Mouse (Mus musculus): ENCODE measurements at regions not wholly inside any gene's neighbourhood (a gene's known extent, or its start where the extent isn't known, plus 50 kb on each side); places are given as distances from the start of the nearest gene placed in this dataset.
"Not testable (repeated sequence)": the region's sequence is repeated elsewhere in the genome, so short reads cannot be mapped to it uniquely, and the experiment has no call there.

DNA sequence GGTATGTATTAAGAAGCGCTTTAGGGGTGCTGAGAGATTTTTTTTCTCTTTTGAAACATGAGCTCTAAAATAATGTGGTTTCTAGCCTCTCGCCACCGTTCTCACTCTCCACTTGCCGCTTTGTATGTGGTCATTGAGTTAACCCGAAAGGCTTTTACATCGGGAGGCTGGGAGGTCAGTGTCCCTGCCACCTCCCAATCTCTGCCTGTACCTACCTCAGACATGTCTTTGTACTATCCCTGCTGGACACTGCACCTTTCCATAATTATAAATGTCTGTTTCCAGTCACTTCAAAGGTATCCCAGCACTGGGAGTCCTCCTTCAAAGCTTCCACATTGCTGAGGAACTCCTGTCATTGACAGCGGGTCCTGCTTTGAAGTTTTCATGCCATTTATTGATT, 347.6 kb upstream of the Tbc1d2b start:
- intact Hi-C loops (cut with DNase I): no loop called here

DNA sequence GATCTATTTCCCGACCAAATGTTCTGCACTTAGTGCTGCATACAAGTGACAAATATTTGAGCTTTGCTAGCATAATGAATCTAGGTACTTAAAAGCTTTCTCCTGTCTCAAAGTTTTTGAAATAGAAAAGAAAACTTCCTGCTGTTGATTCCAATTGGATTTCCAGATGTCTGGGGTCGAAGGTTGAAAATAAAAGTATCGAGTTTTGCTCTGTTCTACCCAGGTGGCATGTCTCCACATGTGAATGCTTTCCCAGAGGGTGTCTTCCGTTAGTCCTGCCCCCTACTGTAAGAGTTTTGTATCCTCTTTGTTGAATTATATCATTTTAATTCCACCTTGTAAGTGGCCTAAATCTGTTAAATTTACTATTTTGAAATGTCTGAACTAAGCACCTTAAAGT, 327.3 kb upstream of the Tbc1d2b start:
- no peak for DNase-seq (ENCODE audit: low spot score in 2 of 2)
- intact Hi-C loops (cut with DNase I): no loop called here

More for the DNA sequence above, 347.6 kb upstream of the Tbc1d2b start:
- DNase-seq (ENCODE audit: low spot score in 2 of 2): no peak

DNA sequence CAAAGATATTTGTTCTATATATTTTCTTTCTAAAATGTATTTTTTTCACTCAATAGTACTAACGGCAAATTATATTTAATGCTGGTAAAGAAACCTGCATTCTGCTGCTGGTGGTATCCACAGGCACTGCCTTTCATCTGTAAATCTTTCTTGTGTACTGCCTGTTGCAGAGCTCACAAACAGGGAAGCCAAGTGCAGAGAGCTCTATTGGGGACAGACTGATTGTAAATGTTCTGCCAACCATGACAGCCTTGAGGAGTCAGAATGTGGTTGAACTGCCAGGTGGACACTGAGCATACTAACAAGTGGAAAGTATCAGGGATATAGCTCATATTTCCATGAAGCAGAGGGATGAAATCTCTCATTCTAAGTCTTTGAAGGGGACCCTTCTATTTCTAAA, 286.1 kb upstream of the Tbc1d2b start:
- no peak for DNase-seq (ENCODE audit: low spot score in 2 of 2)
- intact Hi-C loops (cut with DNase I): no loop called here

DNA sequence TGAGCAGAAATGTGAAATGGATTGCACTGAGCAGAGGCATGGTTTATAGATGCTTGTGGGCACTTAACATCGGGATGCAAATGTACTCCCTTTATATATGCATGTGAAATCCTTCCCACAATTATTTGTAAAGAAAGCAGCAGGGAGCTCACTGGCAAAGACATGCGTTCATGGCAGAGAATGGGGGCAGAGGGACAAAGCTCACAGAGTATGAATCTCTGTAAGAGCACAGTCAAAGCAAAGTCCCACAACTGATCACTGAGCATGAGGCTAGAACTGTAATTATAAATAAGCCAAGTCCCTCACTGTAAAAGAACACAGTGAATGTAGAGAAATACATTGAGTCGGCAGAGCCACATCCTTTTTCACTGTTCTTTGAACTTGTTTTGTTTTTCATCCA, 285.6 kb upstream of the Tbc1d2b start:
- intact Hi-C loops (cut with DNase I): no loop called here
- DNase-seq (ENCODE audit: low spot score in 2 of 2): no peak

- intact Hi-C loops (cut with DNase I): no loop called here
- no peak for DNase-seq (ENCODE audit: low spot score in 2 of 2)
These were observed 277.3 kb upstream of the Tbc1d2b start for GRCm38 (mm10) chr9:90547931-90548330.

- DNase-seq (ENCODE audit: low spot score in 2 of 2): peak in 1 of 2 experiments; percentile 7
- intact Hi-C loops (cut with DNase I): no loop called here
These were observed 276.1 kb upstream of the Tbc1d2b start for GRCm38 (mm10) chr9:90546720-90547119.

DNA sequence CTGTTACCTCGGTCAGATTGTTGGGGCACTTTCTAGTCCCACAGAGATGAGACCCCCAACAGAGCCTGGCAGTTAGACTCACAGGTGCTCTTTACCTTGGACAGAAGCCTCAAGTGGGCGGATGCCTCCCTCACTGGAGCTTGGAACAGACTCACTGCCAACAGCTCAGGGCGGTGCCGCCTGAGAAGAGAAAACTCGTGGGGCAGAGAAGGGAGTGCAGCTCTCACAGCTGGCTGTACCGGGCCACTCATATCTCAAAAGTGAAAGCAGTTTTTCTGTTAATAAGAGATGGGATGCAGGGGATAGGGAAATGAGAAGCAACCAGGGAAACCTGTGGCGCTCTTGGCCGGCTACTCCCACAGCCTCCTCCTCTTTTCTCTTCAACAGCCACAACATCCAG, 267.1 kb upstream of the Tbc1d2b start:
- DNase-seq (ENCODE audit: low spot score in 2 of 2); intact Hi-C loops (cut with DNase I): not testable (repeated sequence)

GRCm38 (mm10) chr9:90533372-90533771, 262.8 kb upstream of the Tbc1d2b start:
- intact Hi-C loops (cut with DNase I): no loop called here
- DNase-seq (ENCODE audit: low spot score in 2 of 2): no peak

DNA sequence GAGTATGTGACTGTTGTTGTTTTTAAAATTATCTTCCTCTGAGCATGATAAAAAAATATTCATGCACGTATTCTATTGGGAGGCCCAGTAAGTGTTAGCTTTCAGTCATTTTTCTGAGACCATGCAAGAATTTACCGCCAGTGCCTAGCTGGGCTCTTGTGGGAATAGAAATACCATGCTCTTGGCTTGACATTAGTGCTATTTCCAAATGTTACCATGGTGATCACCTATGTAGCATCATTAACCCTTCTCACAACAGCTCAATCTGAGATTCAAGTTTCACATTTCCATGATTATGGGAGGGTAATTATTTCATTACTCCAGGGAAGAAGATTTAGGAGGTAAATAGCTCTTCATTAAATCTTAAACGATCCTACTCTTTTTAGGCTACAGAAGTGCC, 250.6 kb upstream of the Tbc1d2b start:
- intact Hi-C loops (cut with DNase I): no loop called here
- no peak for DNase-seq (ENCODE audit: low spot score in 2 of 2)

DNA sequence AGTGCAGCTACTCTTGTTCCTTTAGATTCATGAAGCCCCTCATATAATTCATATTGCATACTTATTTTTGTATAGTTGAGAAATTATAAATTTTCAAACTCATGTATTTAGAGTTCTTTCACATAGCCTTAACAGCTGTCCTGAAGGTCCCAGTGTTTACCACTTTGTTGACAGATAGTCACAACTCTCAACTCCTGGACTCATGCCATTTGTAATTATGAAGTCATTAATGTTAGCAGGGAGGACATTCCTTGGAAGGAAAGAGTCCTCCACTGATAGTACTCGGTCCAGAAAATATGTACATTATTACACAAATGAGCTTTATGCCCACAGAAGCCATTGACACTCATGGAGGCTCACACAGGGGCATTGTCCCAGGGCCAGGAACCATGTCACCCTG, 224.3 kb upstream of the Tbc1d2b start:
- intact Hi-C loops (cut with DNase I): no loop called here

DNA sequence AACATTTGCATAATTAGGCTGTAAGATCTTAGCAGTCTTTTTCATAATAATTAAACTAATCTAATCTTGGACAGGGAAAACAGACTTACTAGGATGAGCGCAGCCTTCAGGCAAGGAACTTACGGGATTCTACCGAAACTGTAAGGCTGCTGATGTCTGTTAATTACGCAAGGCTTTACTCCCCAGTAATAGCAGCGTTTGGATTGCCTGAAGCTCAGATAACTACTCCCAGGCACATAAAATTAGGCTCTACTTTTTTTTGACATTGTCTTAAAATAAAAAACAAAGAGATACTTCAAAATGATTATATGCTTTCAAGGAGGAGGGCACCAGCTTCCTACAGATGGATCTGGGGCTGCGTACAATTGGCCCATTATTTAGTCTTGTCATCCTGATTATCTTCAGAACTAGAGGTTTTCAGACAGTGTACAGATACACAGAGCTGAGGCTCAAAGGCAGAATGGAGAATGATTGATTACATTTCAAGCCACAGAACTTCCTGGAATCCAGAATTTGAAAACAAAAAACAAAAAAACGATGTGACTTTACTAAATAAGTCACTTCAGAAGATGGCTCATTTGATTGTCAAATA, 220.1 kb upstream of the Tbc1d2b start:
- no peak for DNase-seq (ENCODE audit: low spot score in 2 of 2)

More for the DNA sequence above, 224.3 kb upstream of the Tbc1d2b start:
- no peak for DNase-seq (ENCODE audit: low spot score in 2 of 2)

GRCm38 (mm10) chr9:90450579-90450978, 180.0 kb upstream of the Tbc1d2b start:
- intact Hi-C loops (cut with DNase I): no loop called here
- DNase-seq (ENCODE audit: low spot score in 2 of 2): no peak

More for the DNA sequence above, 220.1 kb upstream of the Tbc1d2b start:
- intact Hi-C loops (cut with DNase I): no loop called here

GRCm38 (mm10) chr9:90446957-90447356, 176.4 kb upstream of the Tbc1d2b start:
- intact Hi-C loops (cut with DNase I): loop anchor here (2.0 to 10.0 kb wide), 2 partner anchors 132 to 240 kb away; no protein-coding TSS in a partner anchor
- no peak for DNase-seq (ENCODE audit: low spot score in 2 of 2)

DNA sequence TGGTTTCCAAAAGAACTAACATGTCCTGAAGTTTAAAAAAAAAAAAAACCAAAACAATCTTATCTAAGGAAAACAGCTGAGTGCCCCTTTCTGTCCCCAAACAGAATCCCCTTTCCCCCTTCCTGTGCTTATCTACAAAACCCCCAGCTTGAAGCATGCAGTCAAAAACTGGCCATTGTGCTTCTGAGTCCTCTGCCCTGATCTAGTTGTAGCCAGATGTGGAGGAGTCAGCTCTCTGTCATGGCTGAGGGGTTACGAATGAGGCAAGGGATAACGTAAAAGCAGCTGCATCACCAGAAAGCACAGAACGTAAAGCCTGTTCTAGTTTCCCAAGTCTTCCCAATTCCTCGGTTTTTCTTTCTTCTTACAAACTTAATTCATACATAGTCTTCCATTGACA, 164.3 kb upstream of the Tbc1d2b start:
- intact Hi-C loops (cut with DNase I): no loop called here
- DNase-seq (ENCODE audit: low spot score in 2 of 2): no peak

- DNase-seq (ENCODE audit: low spot score in 2 of 2): no peak
- intact Hi-C loops (cut with DNase I): no loop called here
These were observed 160.3 kb upstream of the Tbc1d2b start for GRCm38 (mm10) chr9:90430898-90431297.

- DNase-seq (ENCODE audit: low spot score in 2 of 2): no peak
- intact Hi-C loops (cut with DNase I): no loop called here
These were observed 151.1 kb upstream of the Tbc1d2b start for GRCm38 (mm10) chr9:90421662-90422061.

DNA sequence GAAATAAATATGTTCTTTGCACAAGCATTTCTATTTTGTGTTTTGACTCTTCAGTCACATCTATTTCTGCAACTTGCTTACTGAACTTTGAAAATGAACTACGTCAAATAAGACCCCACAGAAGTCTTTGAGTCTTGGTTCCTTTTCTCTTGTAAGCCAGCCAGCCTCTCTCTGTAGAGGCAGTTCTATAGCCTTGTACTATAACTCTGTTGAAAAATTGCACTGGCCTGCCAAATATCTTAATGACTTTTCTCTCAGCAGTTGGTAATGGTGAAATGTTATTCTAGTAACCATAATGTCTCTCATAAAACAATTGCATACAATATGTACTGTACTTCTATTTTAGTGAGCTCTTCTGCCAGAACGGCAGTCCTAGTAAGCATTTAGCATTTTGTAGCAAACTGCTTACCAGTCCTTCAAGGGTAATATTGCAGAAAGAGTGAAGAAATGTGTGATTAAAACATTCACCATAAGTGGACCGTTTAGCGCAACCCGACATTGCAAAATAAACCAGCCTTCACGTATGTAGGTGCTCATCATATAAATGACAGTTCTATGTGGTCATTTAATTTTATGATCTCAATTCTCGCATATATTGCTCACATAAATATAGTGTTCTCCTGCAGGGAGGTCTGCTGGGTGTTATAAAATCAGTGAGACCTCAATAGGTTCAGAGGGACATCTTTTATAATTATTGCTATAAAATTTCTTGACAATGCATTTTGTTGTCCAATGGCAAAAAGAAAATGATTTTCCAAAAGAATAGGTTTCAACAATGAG, 149.3 kb upstream of the Tbc1d2b start:
- no peak for DNase-seq (ENCODE audit: low spot score in 2 of 2)
- intact Hi-C loops (cut with DNase I): no loop called here

- DNase-seq (ENCODE audit: low spot score in 2 of 2): no peak
- intact Hi-C loops (cut with DNase I): no loop called here
These were observed 138.2 kb upstream of the Tbc1d2b start for GRCm38 (mm10) chr9:90408789-90409188.

DNA sequence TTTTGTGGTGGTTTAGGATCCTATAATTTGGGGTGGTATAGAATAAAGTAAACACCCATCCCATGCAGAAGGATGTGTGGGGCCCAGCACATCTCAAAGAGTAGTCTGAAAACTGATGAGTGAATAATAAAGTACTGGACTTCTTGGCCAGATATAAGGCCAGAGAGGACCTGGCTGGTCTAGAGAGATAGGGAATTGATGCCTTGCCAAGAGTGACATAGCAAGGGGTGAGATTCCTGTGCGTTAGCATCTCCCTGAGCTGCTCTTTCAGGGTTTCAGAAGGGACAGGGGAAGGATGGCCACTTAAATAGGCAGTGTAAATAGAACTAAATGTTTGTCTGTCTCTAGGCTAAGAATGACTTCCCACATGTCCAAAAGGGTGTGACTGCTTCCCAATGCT, 137.0 kb upstream of the Tbc1d2b start:
- intact Hi-C loops (cut with DNase I): no loop called here

DNA sequence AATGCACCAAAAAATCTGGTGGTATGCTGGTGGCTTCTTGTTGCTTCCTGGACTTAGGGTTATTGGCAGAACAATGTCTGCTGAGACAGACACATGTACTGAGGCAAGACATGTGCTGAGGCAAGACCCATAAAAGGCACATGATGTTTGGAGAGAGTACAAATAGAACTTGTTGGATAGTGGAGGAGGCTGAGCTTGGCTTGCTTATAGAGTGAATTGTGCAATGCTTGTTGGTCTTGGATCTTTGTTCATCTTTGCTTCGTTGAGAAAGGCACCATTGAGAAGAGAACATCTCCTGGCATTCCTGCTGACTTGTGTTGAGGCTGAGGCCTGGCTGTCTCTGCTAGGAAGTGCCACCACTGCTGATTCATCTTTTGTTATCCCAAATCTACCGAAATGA, 117.8 kb upstream of the Tbc1d2b start:
- DNase-seq (ENCODE audit: low spot score in 2 of 2): no peak
- intact Hi-C loops (cut with DNase I): no loop called here

More for the DNA sequence above, 137.0 kb upstream of the Tbc1d2b start:
- no peak for DNase-seq (ENCODE audit: low spot score in 2 of 2)

- intact Hi-C loops (cut with DNase I): no loop called here
- no peak for DNase-seq (ENCODE audit: low spot score in 2 of 2)
These were observed 114.4 kb upstream of the Tbc1d2b start for GRCm38 (mm10) chr9:90385047-90385446.

Data from left cerebral cortex, postnatal 36 days (tissue).